Mouse (Mus musculus): ENCODE measurements around the gene Zdhhc19. TPM values are rescaled to one million over a fixed set of nuclear protein-coding genes. Genes with fewer than 3 reads are reported as not detected.

The Zdhhc19 gene
- polyA plus RNA-seq, 1 experiment: 242 TPM

DNA sequence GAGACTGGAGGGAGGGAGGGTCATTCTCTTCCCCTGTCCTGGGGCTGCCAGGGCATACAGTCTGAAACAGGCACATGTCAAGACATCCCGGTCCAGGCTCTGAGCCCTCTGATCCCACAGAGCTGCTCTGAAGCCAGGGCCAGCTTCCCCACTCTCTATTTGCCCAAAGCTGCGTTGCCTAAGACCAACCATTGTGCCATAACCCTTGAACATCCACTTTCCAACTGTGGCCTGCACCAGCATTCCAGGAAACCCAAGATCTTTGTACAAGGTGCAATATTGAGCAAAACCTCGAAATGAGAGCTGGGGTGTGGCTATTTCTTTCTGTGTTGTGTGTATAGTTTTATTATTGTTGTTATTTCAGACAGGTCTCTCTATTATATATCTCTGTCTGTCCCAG is 59.5 kb downstream of the Zdhhc19 start:
- no peak overlapping the region for H3K27ac ChIP-seq (ENCODE audit: control insufficient read depth, insufficient read depth, low read depth, low read length)
- TF ChIP-seq POLR2A (IDR thresholded peaks at IDR 0.05; ENCODE audit: control insufficient read depth, low read depth, low read length): no peak
- TF ChIP-seq CTCF (IDR thresholded peaks at IDR 0.05; ENCODE audit: control insufficient read depth, insufficient read depth, insufficient replicate concordance, low read depth, low read length): no peak
- no peaks in the 10 kb centered on the region for H3K27me3 ChIP-seq (ENCODE audit: control insufficient read depth, insufficient read depth, low read length)
- H3K36me3 ChIP-seq (ENCODE audit: control insufficient read depth, insufficient read depth, low read length): no peaks in the 10 kb centered on the region
- H3K4me1 ChIP-seq (ENCODE audit: control insufficient read depth, insufficient read depth, low read length): peaks cover 3% of the 10 kb centered on the region
- no peak overlapping the region for H3K4me3 ChIP-seq (ENCODE audit: control insufficient read depth, low read depth, low read length)

DNA sequence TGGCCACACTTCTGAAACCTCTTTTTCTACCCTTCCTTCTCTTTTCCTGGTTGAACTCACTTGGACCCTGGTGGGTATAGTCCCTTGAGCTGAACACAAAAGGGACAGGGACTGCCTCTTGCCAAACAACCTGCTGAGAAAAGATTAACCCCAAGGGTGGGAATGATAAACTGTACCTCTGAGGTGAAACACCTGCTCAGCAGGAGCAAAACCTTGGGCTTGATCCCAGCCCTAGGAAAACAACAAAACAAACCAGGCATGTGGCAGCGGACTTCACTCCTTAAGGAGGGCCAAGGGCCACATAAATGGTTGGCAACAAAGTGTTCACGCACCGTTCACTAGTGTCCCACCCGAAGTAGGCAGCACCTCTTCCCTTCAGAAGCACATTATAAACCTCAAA is 63.4 kb downstream of the Zdhhc19 start:
- Histone ChIP-seq H3K4me1 (ENCODE audit: control insufficient read depth, insufficient read depth, low read length) (no peaks in the 10 kb centered on the region), H3K27me3 (ENCODE audit: control insufficient read depth, insufficient read depth, low read length) (no peaks in the 10 kb centered on the region), H3K36me3 (ENCODE audit: control insufficient read depth, insufficient read depth, low read length) (no peaks in the 10 kb centered on the region), H3K27ac (ENCODE audit: control insufficient read depth, insufficient read depth, low read depth, low read length) (no peak overlapping the region), H3K4me3 (ENCODE audit: control insufficient read depth, low read depth, low read length) (no peak overlapping the region)
- no peak for TF ChIP-seq POLR2A (IDR thresholded peaks at IDR 0.05; ENCODE audit: control insufficient read depth, low read depth, low read length)
- no peak for TF ChIP-seq CTCF (IDR thresholded peaks at IDR 0.05; ENCODE audit: control insufficient read depth, insufficient read depth, insufficient replicate concordance, low read depth, low read length)

DNA sequence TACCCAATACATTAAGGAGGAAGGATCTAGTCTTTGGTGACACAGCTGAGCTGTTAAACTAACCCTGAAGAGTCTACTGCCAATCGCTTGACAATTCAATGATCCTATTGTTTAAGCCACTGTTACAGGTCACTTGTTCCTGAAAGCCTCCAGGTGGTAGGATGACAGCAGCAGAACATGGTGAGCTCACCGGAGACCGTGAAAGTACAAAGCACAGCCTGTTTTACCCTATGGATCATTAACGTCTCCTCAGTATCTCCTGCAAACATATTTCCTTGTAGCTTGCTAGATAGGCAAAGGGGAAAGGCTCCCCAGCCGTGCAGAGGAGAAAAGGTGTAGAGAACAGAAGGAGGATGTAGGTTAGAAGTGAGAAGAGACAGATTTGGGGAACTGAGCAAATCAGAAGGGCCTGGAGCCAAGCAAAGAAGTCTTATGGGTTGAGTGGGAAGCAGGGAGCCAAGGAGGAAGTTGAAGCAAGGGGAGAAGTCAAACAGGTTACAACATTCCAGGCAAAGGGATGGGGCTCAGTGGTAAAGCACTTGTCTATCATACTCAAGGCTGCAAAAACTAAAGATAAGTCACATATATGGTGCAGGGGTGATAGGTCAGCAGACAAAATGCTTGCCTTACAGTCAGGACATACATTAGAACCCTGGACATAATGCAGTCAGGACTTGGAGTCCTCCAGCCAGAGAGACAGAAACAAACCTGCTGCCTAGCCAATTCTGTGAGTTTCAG is 67.2 kb downstream of the Zdhhc19 start:
- no peaks in the 10 kb centered on the region for H3K4me1 ChIP-seq (ENCODE audit: control insufficient read depth, insufficient read depth, low read length)
- TF ChIP-seq CTCF (IDR thresholded peaks at IDR 0.05; ENCODE audit: control insufficient read depth, insufficient read depth, insufficient replicate concordance, low read depth, low read length) (no peak), POLR2A (IDR thresholded peaks at IDR 0.05; ENCODE audit: control insufficient read depth, low read depth, low read length) (no peak)
- H3K4me3 ChIP-seq (ENCODE audit: control insufficient read depth, low read depth, low read length): no peak overlapping the region
- H3K36me3 ChIP-seq (ENCODE audit: control insufficient read depth, insufficient read depth, low read length): no peaks in the 10 kb centered on the region
- H3K27me3 ChIP-seq (ENCODE audit: control insufficient read depth, insufficient read depth, low read length): no peaks in the 10 kb centered on the region
- no peak overlapping the region for H3K27ac ChIP-seq (ENCODE audit: control insufficient read depth, insufficient read depth, low read depth, low read length)

DNA sequence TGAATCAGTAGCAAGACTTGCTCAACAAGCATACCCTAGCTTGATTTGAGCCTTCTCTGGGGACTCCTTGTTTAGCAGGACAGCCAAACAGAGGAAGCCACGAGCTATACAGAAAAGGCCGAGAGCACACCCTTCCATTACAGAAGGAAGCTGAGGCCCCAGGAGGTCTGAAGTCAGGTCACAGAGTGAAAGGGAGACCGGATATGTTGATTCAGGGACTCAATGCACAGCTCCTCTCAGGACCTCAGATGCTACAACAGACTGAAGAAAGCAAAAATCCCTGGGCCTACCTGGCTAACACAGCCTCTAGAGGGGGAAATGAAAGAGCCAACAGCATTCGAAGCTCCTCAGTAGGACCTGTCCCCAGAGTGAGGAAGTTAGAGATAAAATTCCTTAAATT is 71.2 kb downstream of the Zdhhc19 start:
- Histone ChIP-seq H3K27ac (ENCODE audit: control insufficient read depth, insufficient read depth, low read depth, low read length) (no peak overlapping the region), H3K36me3 (ENCODE audit: control insufficient read depth, insufficient read depth, low read length) (no peaks in the 10 kb centered on the region), H3K27me3 (ENCODE audit: control insufficient read depth, insufficient read depth, low read length) (no peaks in the 10 kb centered on the region), H3K4me3 (ENCODE audit: control insufficient read depth, low read depth, low read length) (no peak overlapping the region), H3K4me1 (ENCODE audit: control insufficient read depth, insufficient read depth, low read length) (no peaks in the 10 kb centered on the region)
- TF ChIP-seq POLR2A (IDR thresholded peaks at IDR 0.05; ENCODE audit: control insufficient read depth, low read depth, low read length): no peak
- no peak for TF ChIP-seq CTCF (IDR thresholded peaks at IDR 0.05; ENCODE audit: control insufficient read depth, insufficient read depth, insufficient replicate concordance, low read depth, low read length)

DNA sequence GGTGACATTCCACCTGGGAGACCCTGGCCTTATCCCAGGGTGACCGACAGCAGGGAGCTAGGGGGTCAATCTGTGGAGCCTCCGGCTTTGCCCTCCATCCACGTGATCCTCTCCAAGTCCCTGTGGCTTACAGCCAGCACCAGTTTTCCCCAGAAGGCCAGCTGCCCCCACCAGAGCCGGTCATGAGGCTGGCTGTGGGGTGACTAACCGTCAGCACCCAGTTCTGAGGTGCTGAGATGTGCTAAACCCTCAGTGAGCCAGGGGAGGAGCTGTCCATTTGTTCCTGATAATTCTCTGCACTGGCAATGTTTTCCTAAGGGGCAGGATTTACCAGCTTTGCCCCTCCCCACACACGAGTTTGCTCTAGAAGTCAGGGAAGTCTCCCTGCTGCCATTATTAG is 72.3 kb downstream of the Zdhhc19 start:
- no peak overlapping the region for H3K4me3 ChIP-seq (ENCODE audit: control insufficient read depth, low read depth, low read length)
- no peak for TF ChIP-seq POLR2A (IDR thresholded peaks at IDR 0.05; ENCODE audit: control insufficient read depth, low read depth, low read length)
- no peak for TF ChIP-seq CTCF (IDR thresholded peaks at IDR 0.05; ENCODE audit: control insufficient read depth, insufficient read depth, insufficient replicate concordance, low read depth, low read length)
- no peaks in the 10 kb centered on the region for H3K4me1 ChIP-seq (ENCODE audit: control insufficient read depth, insufficient read depth, low read length)
- H3K27me3 ChIP-seq (ENCODE audit: control insufficient read depth, insufficient read depth, low read length): no peaks in the 10 kb centered on the region
- no peaks in the 10 kb centered on the region for H3K36me3 ChIP-seq (ENCODE audit: control insufficient read depth, insufficient read depth, low read length)
- no peak overlapping the region for H3K27ac ChIP-seq (ENCODE audit: control insufficient read depth, insufficient read depth, low read depth, low read length)

DNA sequence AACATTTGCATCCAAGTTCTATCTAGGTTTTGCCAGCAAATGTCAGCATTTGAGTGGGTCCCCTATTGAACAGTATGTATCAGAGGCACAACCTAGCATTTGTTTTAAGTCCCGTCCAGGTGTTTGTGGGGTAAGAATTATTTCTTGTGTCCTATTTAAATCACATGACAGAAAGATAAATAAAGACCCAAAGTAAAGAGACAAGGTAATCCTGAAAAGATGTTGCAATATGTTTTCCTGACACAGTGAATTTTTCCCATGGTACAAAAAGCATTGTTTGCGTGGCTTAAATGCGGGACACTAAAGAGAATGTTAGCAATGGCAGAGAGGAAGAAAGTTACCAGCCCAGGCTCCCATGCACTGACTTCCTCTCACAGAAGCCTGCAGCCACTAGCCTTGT is 74.0 kb downstream of the Zdhhc19 start:
- no peaks in the 10 kb centered on the region for H3K36me3 ChIP-seq (ENCODE audit: control insufficient read depth, insufficient read depth, low read length)
- H3K27me3 ChIP-seq (ENCODE audit: control insufficient read depth, insufficient read depth, low read length): no peaks in the 10 kb centered on the region
- TF ChIP-seq POLR2A (IDR thresholded peaks at IDR 0.05; ENCODE audit: control insufficient read depth, low read depth, low read length) (no peak), CTCF (IDR thresholded peaks at IDR 0.05; ENCODE audit: control insufficient read depth, insufficient read depth, insufficient replicate concordance, low read depth, low read length) (no peak)

DNA sequence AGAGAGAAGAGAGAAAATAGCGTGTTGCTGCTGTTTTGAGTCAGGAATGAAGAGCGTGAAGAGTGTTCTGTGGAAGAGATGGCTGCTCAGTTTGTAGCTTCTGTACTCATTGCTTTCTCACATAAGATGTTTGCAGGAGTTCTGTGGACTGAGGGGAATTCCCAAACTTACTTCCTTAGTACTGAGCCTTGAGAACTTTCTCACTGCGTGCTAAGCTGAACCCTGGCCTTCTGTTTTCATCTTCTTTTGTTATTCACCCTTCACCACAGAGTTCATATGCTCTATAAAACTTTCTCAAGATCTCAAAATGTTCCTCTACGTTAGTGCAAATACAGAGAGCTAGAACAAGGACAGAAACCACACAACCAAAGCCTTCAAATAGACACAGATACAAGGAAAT is 76.5 kb downstream of the Zdhhc19 start:
- Histone ChIP-seq H3K4me1 (ENCODE audit: control insufficient read depth, insufficient read depth, low read length) (no peaks in the 10 kb centered on the region), H3K36me3 (ENCODE audit: control insufficient read depth, insufficient read depth, low read length) (no peaks in the 10 kb centered on the region), H3K27ac (ENCODE audit: control insufficient read depth, insufficient read depth, low read depth, low read length) (no peak overlapping the region), H3K27me3 (ENCODE audit: control insufficient read depth, insufficient read depth, low read length) (no peaks in the 10 kb centered on the region), H3K4me3 (ENCODE audit: control insufficient read depth, low read depth, low read length) (no peak overlapping the region)
- no peak for TF ChIP-seq POLR2A (IDR thresholded peaks at IDR 0.05; ENCODE audit: control insufficient read depth, low read depth, low read length)
- no peak for TF ChIP-seq CTCF (IDR thresholded peaks at IDR 0.05; ENCODE audit: control insufficient read depth, insufficient read depth, insufficient replicate concordance, low read depth, low read length)

More for the DNA sequence above, 74.0 kb downstream of the Zdhhc19 start:
- no peak overlapping the region for H3K27ac ChIP-seq (ENCODE audit: control insufficient read depth, insufficient read depth, low read depth, low read length)
- H3K4me1 ChIP-seq (ENCODE audit: control insufficient read depth, insufficient read depth, low read length): no peaks in the 10 kb centered on the region
- no peak overlapping the region for H3K4me3 ChIP-seq (ENCODE audit: control insufficient read depth, low read depth, low read length)
